Mouse (Mus musculus): Measurements from ENCODE around the gene Gpbp1. TPM values are rescaled to one million over a fixed set of nuclear protein-coding genes. Genes with fewer than 3 reads are reported as not detected.

Gene Gpbp1
- polyA plus RNA-seq, 1 experiment from 2014 or later, result 44.1 TPM

DNA sequence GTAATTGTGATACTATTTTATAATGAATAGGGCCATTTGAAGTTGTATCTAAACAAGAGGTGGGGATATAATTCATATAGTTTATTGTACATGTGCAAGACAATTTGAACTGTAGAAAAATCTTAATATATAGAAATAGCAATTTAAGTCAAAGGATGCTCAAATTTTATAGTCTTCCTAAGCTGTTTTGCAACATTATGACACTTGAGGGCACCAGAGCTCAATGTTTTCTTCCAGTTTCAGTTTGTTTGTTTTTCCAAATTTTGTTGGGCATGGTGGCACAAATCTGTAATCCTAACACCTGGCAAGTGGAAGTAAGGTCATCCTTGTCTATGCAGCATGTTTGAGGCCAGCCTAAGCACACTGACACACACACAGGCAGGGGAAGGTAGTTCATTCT lies 68.6 kb downstream of the Gpbp1 start:
- Histone ChIP-seq H3K4me2 (replicated peaks; ENCODE audit: low read depth, low read length) (no peak overlapping the region), H3K9ac (replicated peaks; ENCODE audit: low read depth) (no peak overlapping the region), H3K27ac (ENCODE audit: low read length) (no peak overlapping the region), H3K4me1 (ENCODE audit: insufficient read depth, low read depth, low read length) (no peaks in the 10 kb centered on the region), H3K4me3 (ENCODE audit: low read depth, low read length) (no peak overlapping the region), H3K36me3 (ENCODE audit: insufficient read depth, low read length) (no peaks in the 10 kb centered on the region), H3K9me3 (ENCODE audit: low read length) (no peaks in the 10 kb centered on the region), H3K27me3 (replicated peaks; ENCODE audit: insufficient read depth, low read length) (no peaks in the 10 kb centered on the region)
- DNase-seq (ENCODE audit: low spot score) (no peak), ATAC-seq (no peak)
- TF ChIP-seq EP300 (IDR thresholded peaks at IDR 0.05) (no peak), CTCF (IDR thresholded peaks at IDR 0.05) (peak; percentile 26; the same call in 1 of the 2 replicates)

- Histone ChIP-seq H3K27ac (ENCODE audit: low read length) (no peak overlapping the region), H3K4me2 (replicated peaks; ENCODE audit: low read depth, low read length) (no peak overlapping the region), H3K36me3 (ENCODE audit: insufficient read depth, low read length) (no peaks in the 10 kb centered on the region), H3K27me3 (replicated peaks; ENCODE audit: insufficient read depth, low read length) (no peaks in the 10 kb centered on the region), H3K4me1 (ENCODE audit: insufficient read depth, low read depth, low read length) (no peaks in the 10 kb centered on the region), H3K9ac (replicated peaks; ENCODE audit: low read depth) (no peak overlapping the region), H3K4me3 (ENCODE audit: low read depth, low read length) (no peak overlapping the region), H3K9me3 (ENCODE audit: low read length) (no peaks in the 10 kb centered on the region)
- DNase-seq (ENCODE audit: low spot score) (peak; percentile 33), ATAC-seq (peak; percentile 37; the same call in 1 of the 2 replicates)
- TF ChIP-seq CTCF (IDR thresholded peaks at IDR 0.05) (0 out of 2 replicates have a peak, but pooled peaks have one; percentile 12), EP300 (IDR thresholded peaks at IDR 0.05) (no peak)
- WGBS, result 49% methylated on average over 2 of the region's 2 CpGs
Observed at GRCm38 (mm10) chr13:111418087-111418486, 71.8 kb downstream of the Gpbp1 start.

GRCm38 (mm10) chr13:111413156-111413555 lies 76.8 kb downstream of the Gpbp1 start:
- H3K36me3 ChIP-seq (ENCODE audit: insufficient read depth, low read length), result no peaks in the 10 kb centered on the region
- no peaks in the 10 kb centered on the region for H3K4me1 ChIP-seq (ENCODE audit: insufficient read depth, low read depth, low read length)
- no peak overlapping the region for H3K4me3 ChIP-seq (ENCODE audit: low read depth, low read length)
- no peak overlapping the region for H3K9ac ChIP-seq (replicated peaks; ENCODE audit: low read depth)
- no peak overlapping the region for H3K4me2 ChIP-seq (replicated peaks; ENCODE audit: low read depth, low read length)
- DNase-seq (ENCODE audit: low spot score) (peak; percentile 66), ATAC-seq (no peak)
- no peak overlapping the region for H3K27ac ChIP-seq (ENCODE audit: low read length)
- TF ChIP-seq EP300 (IDR thresholded peaks at IDR 0.05) (no peak), CTCF (IDR thresholded peaks at IDR 0.05) (peak; percentile 78)
- WGBS, result 24% methylated on average over 4 of the region's 4 CpGs
- H3K9me3 ChIP-seq (ENCODE audit: low read length), result no peaks in the 10 kb centered on the region
- no peaks in the 10 kb centered on the region for H3K27me3 ChIP-seq (replicated peaks; ENCODE audit: insufficient read depth, low read length)

GRCm38 (mm10) chr13:111410831-111411230 lies 79.1 kb downstream of the Gpbp1 start:
- H3K9me3 ChIP-seq (ENCODE audit: low read length), result no peaks in the 10 kb centered on the region
- H3K9ac ChIP-seq (replicated peaks; ENCODE audit: low read depth), result no peak overlapping the region
- no peak; the same call in 1 of the 2 replicates for ATAC-seq
- H3K36me3 ChIP-seq (ENCODE audit: insufficient read depth, low read length), result no peaks in the 10 kb centered on the region
- no peak overlapping the region for H3K4me3 ChIP-seq (ENCODE audit: low read depth, low read length)
- DNase-seq (ENCODE audit: low spot score), result peak; percentile 65
- H3K4me2 ChIP-seq (replicated peaks; ENCODE audit: low read depth, low read length), result no peak overlapping the region
- H3K4me1 ChIP-seq (ENCODE audit: insufficient read depth, low read depth, low read length), result no peaks in the 10 kb centered on the region
- TF ChIP-seq EP300 (IDR thresholded peaks at IDR 0.05), result no peak
- peak; percentile 82 for TF ChIP-seq CTCF (IDR thresholded peaks at IDR 0.05)
- no peaks in the 10 kb centered on the region for H3K27me3 ChIP-seq (replicated peaks; ENCODE audit: insufficient read depth, low read length)
- 1% methylated on average over 7 of the region's 7 CpGs for WGBS
- no peak overlapping the region for H3K27ac ChIP-seq (ENCODE audit: low read length)

DNA sequence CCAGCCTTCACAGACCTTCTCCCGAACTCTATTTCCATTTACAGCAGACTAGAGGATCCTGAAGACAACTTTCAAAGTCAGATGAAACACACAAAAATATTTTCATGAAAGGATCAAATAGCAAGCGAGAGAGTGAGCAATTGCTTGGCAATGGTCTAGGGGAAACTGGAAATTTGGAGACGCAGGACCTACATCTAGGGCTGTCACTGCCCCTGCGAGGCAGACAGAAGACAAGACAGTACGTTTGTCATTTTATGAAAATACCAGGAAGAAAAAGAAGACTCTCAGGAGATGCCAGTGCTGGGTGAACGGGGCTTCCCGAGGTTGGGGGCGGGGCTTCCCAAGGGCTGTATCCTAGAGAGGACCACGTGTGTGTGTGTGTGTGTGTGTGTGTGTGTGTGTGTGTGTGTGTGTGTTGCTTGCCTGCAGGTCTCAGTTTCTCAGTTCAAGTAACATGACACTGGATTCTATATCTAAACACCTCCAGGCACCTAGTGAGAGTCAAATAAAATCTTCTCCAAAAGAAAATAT lies 83.0 kb downstream of the Gpbp1 start:
- TF ChIP-seq CTCF (IDR thresholded peaks at IDR 0.05) (no peak; the same call in 1 of the 2 replicates), EP300 (IDR thresholded peaks at IDR 0.05) (no peak)
- Histone ChIP-seq H3K36me3 (ENCODE audit: insufficient read depth, low read length) (no peaks in the 10 kb centered on the region), H3K4me1 (ENCODE audit: insufficient read depth, low read depth, low read length) (no peaks in the 10 kb centered on the region), H3K9ac (replicated peaks; ENCODE audit: low read depth) (no peak overlapping the region), H3K27me3 (replicated peaks; ENCODE audit: insufficient read depth, low read length) (no peaks in the 10 kb centered on the region), H3K4me2 (replicated peaks; ENCODE audit: low read depth, low read length) (no peak overlapping the region), H3K9me3 (ENCODE audit: low read length) (no peaks in the 10 kb centered on the region), H3K4me3 (ENCODE audit: low read depth, low read length) (no peak overlapping the region), H3K27ac (ENCODE audit: low read length) (no peak overlapping the region)
- WGBS, result 33% methylated on average over 9 of the region's 9 CpGs
- DNase-seq (ENCODE audit: low spot score) (no peak), ATAC-seq (peak; percentile 17; the same call in 1 of the 2 replicates)

- Histone ChIP-seq H3K27me3 (replicated peaks; ENCODE audit: insufficient read depth, low read length) (no peaks in the 10 kb centered on the region), H3K9me3 (ENCODE audit: low read length) (no peaks in the 10 kb centered on the region), H3K4me1 (ENCODE audit: insufficient read depth, low read depth, low read length) (no peaks in the 10 kb centered on the region), H3K36me3 (ENCODE audit: insufficient read depth, low read length) (no peaks in the 10 kb centered on the region), H3K27ac (ENCODE audit: low read length) (no peak overlapping the region), H3K4me3 (ENCODE audit: low read depth, low read length) (no peak overlapping the region), H3K9ac (replicated peaks; ENCODE audit: low read depth) (no peak overlapping the region), H3K4me2 (replicated peaks; ENCODE audit: low read depth, low read length) (no peak overlapping the region)
- WGBS, result 87% methylated on average over 3 of the region's 3 CpGs
- DNase-seq (ENCODE audit: low spot score) (no peak), ATAC-seq (no peak)
- TF ChIP-seq CTCF (IDR thresholded peaks at IDR 0.05), result no peak
- no peak for TF ChIP-seq EP300 (IDR thresholded peaks at IDR 0.05)
Observed at GRCm38 (mm10) chr13:111405956-111406355, 84.0 kb downstream of the Gpbp1 start.

Measured in lung, postnatal 0 days (tissue).